Mouse (Mus musculus) brain, embryonic 14.5 days (tissue): ENCODE measurements around the gene Clstn2.

ENCODE experiments used
- CTCF ChIP-seq: fragments of 200-500 bp; IDR thresholded peaks from 2 replicates; pipeline ENCODE4 v1.5.1; 2012; ENCODE audit warnings: inconsistent platforms, mild to moderate bottlenecking, moderate library complexity, borderline replicate concordance; ENCODE audit not compliant: insufficient read depth, insufficient read length; ENCODE audit errors: extremely low read depth
- POLR2A ChIP-seq: fragments of 200-500 bp; IDR thresholded peaks from 2 replicates; pipeline ENCODE4 v1.6.1; 2012; ENCODE audit warnings: mild to moderate bottlenecking, inconsistent platforms, borderline replicate concordance; ENCODE audit not compliant: poor library complexity, insufficient read depth, insufficient read length, severe bottlenecking; ENCODE audit errors: extremely low read depth

DNA sequence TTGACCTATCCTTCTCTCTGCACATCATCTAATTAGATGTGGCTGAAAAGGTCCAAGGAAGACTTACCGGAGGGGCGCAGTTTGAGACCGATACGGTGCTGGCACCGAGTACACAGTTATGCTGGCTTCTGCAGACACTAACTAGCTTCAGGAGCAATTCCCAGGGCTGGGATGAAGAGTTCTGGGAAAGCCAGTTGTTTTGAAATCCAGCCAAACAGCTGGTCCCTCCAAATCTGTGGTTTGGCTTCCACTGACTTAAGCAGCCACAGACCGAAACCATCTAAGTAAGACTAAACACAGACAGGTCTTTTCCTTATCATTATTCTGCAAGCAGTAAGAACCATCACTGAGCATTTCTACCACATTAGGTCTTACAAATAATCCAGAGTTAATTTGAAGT is 558.1 kb downstream of the Clstn2 start:
- TF ChIP-seq POLR2A (no peak), CTCF (no peak)
